Mouse (Mus musculus) thymus, postnatal 4 days (tissue): Measurements from ENCODE around the gene Sptbn2.
A peak's percentile ranks its signal among the peaks of the same experiment; 100 is the strongest.

Experiments
- DNase-seq: peaks from one replicate; pipeline ENCODE4 v3.0.0; 2021

Gene Sptbn2

GRCm38 (mm10) chr19:4711098-4711600 lies at the start of gene Sptbn2:
Gene Sptbn2, plus strand, starts transcription at chr19:4711167.
- no peak for DNase-seq

GRCm38 (mm10) chr19:4666815-4667214 lies 44.2 kb upstream of the Sptbn2 start:
- DNase-seq: no peak

GRCm38 (mm10) chr19:4670776-4671175 lies 40.2 kb upstream of the Sptbn2 start:
- no peak for DNase-seq

GRCm38 (mm10) chr19:4672401-4672800 lies 38.6 kb upstream of the Sptbn2 start:
- DNase-seq: no peak

- no peak for DNase-seq
Measured at GRCm38 (mm10) chr19:4694346-4694745, 16.6 kb upstream of the Sptbn2 start.

GRCm38 (mm10) chr19:4697121-4697520 lies 13.8 kb upstream of the Sptbn2 start:
- DNase-seq: no peak

GRCm38 (mm10) chr19:4697721-4698120 lies 13.2 kb upstream of the Sptbn2 start:
- DNase-seq: no peak

GRCm38 (mm10) chr19:4698205-4698677 lies 12.7 kb upstream of the Sptbn2 start, which contains the start of gene Gm960:
Gene Gm960, minus strand, starts transcription at chr19:4698668.
- peak; percentile 60 for DNase-seq

GRCm38 (mm10) chr19:4698856-4699255 lies 12.1 kb upstream of the Sptbn2 start:
- no peak for DNase-seq

GRCm38 (mm10) chr19:4699821-4700220 lies 11.1 kb upstream of the Sptbn2 start:
- DNase-seq: no peak

- no peak for DNase-seq
Measured at GRCm38 (mm10) chr19:4700656-4701055, 10.3 kb upstream of the Sptbn2 start.

GRCm38 (mm10) chr19:4701221-4701620 lies 9.7 kb upstream of the Sptbn2 start:
- DNase-seq: no peak

- no peak for DNase-seq
Measured at GRCm38 (mm10) chr19:4708765-4709164, 2.2 kb upstream of the Sptbn2 start.

- peak; percentile 20 for DNase-seq
Measured at GRCm38 (mm10) chr19:4711601-4712155, 711 bp downstream of the Sptbn2 start.

- peak; percentile 38 for DNase-seq
Measured at GRCm38 (mm10) chr19:4712156-4712780, 1.3 kb downstream of the Sptbn2 start.

GRCm38 (mm10) chr19:4712781-4713526 lies 2.0 kb downstream of the Sptbn2 start:
- no peak for DNase-seq

- DNase-seq: no peak
Measured at GRCm38 (mm10) chr19:4713886-4714285, 2.9 kb downstream of the Sptbn2 start.

- no peak for DNase-seq
Measured at GRCm38 (mm10) chr19:4716756-4717155, 5.8 kb downstream of the Sptbn2 start.

GRCm38 (mm10) chr19:4717281-4717680 lies 6.3 kb downstream of the Sptbn2 start:
- DNase-seq: no peak

- no peak for DNase-seq
Measured at GRCm38 (mm10) chr19:4718716-4719115, 7.7 kb downstream of the Sptbn2 start.

- DNase-seq: no peak
Measured at GRCm38 (mm10) chr19:4719351-4719764, 8.4 kb downstream of the Sptbn2 start.

- no peak for DNase-seq
Measured at GRCm38 (mm10) chr19:4720112-4720511, 9.1 kb downstream of the Sptbn2 start.

- DNase-seq: peak; percentile 20
Measured at GRCm38 (mm10) chr19:4720671-4721244, 9.8 kb downstream of the Sptbn2 start.
